Mouse (Mus musculus) kidney, adult 2 months (tissue): Measurements from ENCODE around the gene Mecom. TPM values are rescaled to one million over a fixed set of nuclear protein-coding genes. Genes with fewer than 3 reads are reported as not detected.

Experiments used
- DNase-seq: peaks from one replicate; pipeline ENCODE4 v3.0.0; 2021
- H3K27ac ChIP-seq: fragments of 200-500 bp; 2 replicates; pipeline ENCODE4 v1.5.1; 2012; ENCODE audit warnings: low read depth, low read length, control low read depth, inconsistent platforms; ENCODE audit not compliant: insufficient read depth
- H3K27me3 ChIP-seq: fragments of 200-500 bp; replicated peaks from 2 replicates; pipeline ENCODE4 v1.6.1; 2012; ENCODE audit warnings: mild to moderate bottlenecking, moderate library complexity, low read length, inconsistent platforms; ENCODE audit not compliant: control insufficient read depth, insufficient read depth
- H3K36me3 ChIP-seq: fragments of 200-500 bp; 2 replicates; pipeline ENCODE4 v1.6.1; 2012; ENCODE audit warnings: mild to moderate bottlenecking, moderate library complexity, low read length, inconsistent platforms; ENCODE audit not compliant: control insufficient read depth, insufficient read depth
- H3K4me1 ChIP-seq: fragments of 200-500 bp; 2 replicates; pipeline ENCODE4 v1.6.1; 2011; ENCODE audit warnings: low read length; ENCODE audit not compliant: control insufficient read depth, insufficient read depth
- H3K4me3 ChIP-seq: fragments of 200-500 bp; 2 replicates; pipeline ENCODE4 v1.5.1; 2011; ENCODE audit warnings: mild to moderate bottlenecking, low read depth, low read length, control low read depth; ENCODE audit not compliant: insufficient read depth
- CTCF ChIP-seq: fragments of 200-500 bp; conservative IDR thresholded peaks from 2 replicates; pipeline ENCODE4 v1.5.1; 2011; ENCODE audit warnings: low read depth, mild to moderate bottlenecking, control low read depth, low read length, moderate library complexity, mixed read lengths; ENCODE audit not compliant: insufficient read depth, insufficient read length
- POLR2A ChIP-seq: fragments of 200-500 bp; IDR thresholded peaks from one replicate; pipeline ENCODE4 v1.6.1; 2011; ENCODE audit warnings: low read depth, low read length, control low read depth
- WGBS: fragments of 180-500 bp; shearing (Covaris S2); methylation state at CpG from one replicate; pipeline ENCODE4 v1.1.7; 2018; 5-methylcytosine and 5-hydroxymethylcytosine counted together
- polyA plus RNA-seq: library from polyadenylated mRNA; depleted of rRNA; stranded (reverse); fragments of >200 nt; gene quantifications from 2 replicates; pipeline ENCODE4 v1.2.3, GENCODE M21; 2012

The Mecom gene
- polyA plus RNA-seq, 1 experiment, result 12.9 TPM

DNA sequence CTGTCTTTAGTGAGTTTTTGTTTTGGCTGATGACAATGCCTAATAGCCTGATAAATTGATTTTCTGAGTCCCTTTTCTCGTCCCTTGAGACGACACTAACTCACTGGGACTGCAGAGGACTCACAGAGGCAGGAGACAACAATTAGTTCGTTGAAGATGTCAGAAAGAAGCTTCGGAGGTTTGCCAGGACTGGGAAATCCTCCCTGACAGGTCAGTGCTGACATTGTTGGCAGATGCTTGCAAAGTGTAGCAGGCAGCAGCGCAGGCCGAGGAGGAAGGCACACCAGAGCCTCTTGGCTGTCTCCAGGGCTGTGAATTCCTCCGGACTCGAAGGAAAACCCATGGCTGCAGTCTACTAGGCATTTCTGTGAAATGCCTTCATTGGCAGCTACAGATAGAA lies 339.9 kb downstream of the Mecom start:
- no peak overlapping the region for H3K27ac ChIP-seq
- no peak for DNase-seq
- no peak overlapping the region for H3K4me3 ChIP-seq
- H3K36me3 ChIP-seq, result no peaks in the 10 kb centered on the region
- no peaks in the 10 kb centered on the region; the same call in 1 of the 2 replicates for H3K4me1 ChIP-seq
- no peaks in the 10 kb centered on the region for H3K27me3 ChIP-seq
- no peak for TF ChIP-seq CTCF
- no peak for TF ChIP-seq POLR2A
- 76% methylated on average over 8 of the region's 8 CpGs for WGBS

DNA sequence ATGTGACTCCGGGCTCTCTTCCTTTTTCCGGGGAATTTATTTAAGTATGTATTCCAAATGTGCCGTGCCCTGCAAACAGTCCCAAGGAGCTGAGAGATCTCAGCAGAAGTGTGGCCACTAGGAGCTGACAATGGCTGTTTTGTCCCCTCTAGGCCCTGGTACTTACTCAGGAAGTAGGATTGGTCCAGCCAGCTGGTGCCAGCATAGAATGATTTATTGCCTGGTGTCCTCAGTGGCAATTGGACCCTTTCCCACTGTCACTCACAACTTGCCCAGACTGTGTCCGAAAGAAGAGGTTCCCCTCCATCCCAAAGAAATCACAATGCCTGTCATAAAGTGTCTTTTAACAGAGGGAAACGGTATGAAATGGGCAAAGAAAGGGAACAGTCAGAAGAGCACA lies 340.4 kb downstream of the Mecom start:
- Histone ChIP-seq H3K36me3 (no peaks in the 10 kb centered on the region), H3K27me3 (no peaks in the 10 kb centered on the region), H3K4me1 (no peaks in the 10 kb centered on the region; the same call in 1 of the 2 replicates), H3K4me3 (no peak overlapping the region), H3K27ac (no peak overlapping the region)
- WGBS, result 46% methylated on average over 5 of the region's 5 CpGs
- no peak for DNase-seq
- TF ChIP-seq POLR2A (no peak), CTCF (no peak)

DNA sequence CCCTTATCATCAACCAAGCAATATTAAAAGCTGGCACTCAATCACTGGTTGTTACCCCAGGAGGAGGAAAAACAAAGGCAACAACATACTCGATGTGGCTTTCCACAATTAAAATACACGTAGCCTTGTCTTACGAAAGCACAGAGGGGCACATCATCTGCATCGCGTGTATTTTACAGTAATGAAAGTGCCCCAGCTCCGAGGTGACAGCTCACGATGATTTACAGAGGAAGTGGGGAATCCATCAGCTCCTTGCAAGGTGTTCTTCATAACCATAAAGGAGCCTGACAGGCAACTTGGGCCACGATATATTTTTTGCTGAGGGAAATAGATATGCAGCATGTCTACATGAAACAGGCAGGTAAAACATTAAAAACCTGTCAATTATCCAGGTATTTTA lies 341.7 kb downstream of the Mecom start:
- Histone ChIP-seq H3K36me3 (no peaks in the 10 kb centered on the region), H3K27ac (no peak overlapping the region), H3K4me3 (no peak overlapping the region), H3K4me1 (no peaks in the 10 kb centered on the region; the same call in 1 of the 2 replicates), H3K27me3 (no peaks in the 10 kb centered on the region)
- TF ChIP-seq CTCF (no peak), POLR2A (no peak)
- no peak for DNase-seq
- 66% methylated on average over 8 of the region's 8 CpGs for WGBS

DNA sequence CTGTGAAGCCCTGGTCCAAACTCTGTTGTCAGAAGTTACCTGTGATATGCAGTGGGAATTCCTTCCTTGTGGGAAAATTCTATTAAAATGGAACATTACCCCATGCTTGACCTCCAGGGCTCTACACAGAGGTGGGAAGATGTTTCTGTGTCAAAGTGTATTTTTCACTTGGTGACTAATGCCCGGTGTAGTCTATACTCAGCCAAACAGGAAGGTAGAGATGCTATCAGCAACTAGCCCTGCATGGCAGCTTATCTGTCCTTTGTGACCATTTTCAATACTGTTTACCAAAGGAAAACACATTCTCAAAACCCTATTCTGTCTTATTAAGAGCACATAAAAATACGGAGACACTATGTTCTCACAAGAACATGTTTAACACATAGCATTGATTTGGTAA lies 344.0 kb downstream of the Mecom start:
- H3K4me1 ChIP-seq, result no peaks in the 10 kb centered on the region; the same call in 1 of the 2 replicates
- TF ChIP-seq POLR2A (no peak), CTCF (no peak)
- H3K36me3 ChIP-seq, result no peaks in the 10 kb centered on the region
- 57% methylated on average over 2 of the region's 2 CpGs for WGBS
- no peak overlapping the region for H3K4me3 ChIP-seq
- no peaks in the 10 kb centered on the region for H3K27me3 ChIP-seq
- DNase-seq, result no peak
- no peak overlapping the region for H3K27ac ChIP-seq

DNA sequence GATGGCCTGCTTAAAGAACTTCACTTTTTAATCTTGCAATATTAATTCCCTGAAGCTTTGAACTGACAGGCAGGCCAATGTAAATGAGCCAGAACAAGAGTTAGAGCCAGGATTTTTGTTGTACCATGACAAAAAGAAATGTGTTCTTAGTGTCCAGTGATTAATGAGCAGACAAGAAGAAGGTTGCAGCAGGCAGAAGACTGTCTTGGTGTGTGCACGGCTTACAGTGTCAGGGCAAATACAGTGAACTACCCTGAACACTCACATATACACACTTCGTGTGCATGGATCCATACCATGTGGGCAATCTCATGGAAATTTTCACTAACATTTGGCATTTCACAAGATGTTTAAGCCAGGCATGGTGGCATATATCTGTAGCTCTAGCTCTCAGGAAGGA lies 349.0 kb downstream of the Mecom start:
- Histone ChIP-seq H3K4me1 (no peaks in the 10 kb centered on the region; the same call in 1 of the 2 replicates), H3K4me3 (no peak overlapping the region), H3K27ac (no peak overlapping the region), H3K36me3 (no peaks in the 10 kb centered on the region), H3K27me3 (no peaks in the 10 kb centered on the region)
- no peak for TF ChIP-seq CTCF
- TF ChIP-seq POLR2A, result no peak
- no peak for DNase-seq
- WGBS, result 80% methylated on average over 2 of the region's 2 CpGs

DNA sequence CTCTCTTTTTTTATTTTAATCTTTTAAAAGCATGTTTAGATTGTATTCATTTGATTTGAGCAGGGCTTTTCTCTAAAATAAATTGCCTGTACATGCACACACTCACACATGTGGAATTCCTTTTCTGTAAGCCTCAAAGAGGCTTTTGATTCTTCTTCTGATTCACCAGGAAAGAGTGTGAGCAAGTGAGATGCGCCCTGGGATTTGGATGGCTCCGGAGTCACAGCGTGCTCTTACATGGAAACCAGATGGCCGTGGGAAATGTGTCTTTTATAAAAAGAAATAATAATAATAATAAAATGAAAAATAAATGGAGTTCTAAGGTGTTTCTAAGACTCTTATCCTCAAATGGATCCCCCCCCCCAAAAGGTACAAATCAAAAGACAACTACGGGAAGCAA lies 349.6 kb downstream of the Mecom start:
- TF ChIP-seq POLR2A (no peak), CTCF (no peak)
- 96% methylated on average over 5 of the region's 5 CpGs for WGBS
- DNase-seq, result no peak
- H3K27me3 ChIP-seq, result no peaks in the 10 kb centered on the region
- H3K27ac ChIP-seq, result no peak overlapping the region
- no peak overlapping the region for H3K4me3 ChIP-seq
- no peaks in the 10 kb centered on the region for H3K36me3 ChIP-seq
- H3K4me1 ChIP-seq, result no peaks in the 10 kb centered on the region

DNA sequence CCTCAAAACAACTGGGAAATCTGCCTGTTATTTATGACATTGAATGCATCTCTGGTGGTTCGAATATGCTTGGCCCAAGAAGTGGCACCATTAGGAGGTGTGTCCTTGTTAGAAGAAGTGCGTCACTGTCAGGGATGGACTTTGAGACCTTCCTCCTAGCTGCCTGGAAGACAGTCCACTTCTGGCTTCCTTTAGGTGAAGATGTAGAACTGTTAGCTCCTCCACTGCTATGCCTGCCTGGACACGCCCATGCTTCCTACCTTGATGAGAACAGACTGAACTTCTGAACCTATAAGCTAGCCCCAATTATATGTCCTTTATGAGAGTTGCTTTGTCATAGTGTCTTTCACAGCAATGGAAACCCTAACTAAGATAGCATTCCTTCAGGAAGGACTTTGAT lies 352.6 kb downstream of the Mecom start:
- H3K4me1 ChIP-seq, result no peaks in the 10 kb centered on the region
- no peak overlapping the region for H3K27ac ChIP-seq
- no peaks in the 10 kb centered on the region for H3K36me3 ChIP-seq
- no peak for DNase-seq
- no peak overlapping the region for H3K4me3 ChIP-seq
- WGBS, result 84% methylated on average over 3 of the region's 3 CpGs
- no peaks in the 10 kb centered on the region for H3K27me3 ChIP-seq
- TF ChIP-seq CTCF, result no peak
- TF ChIP-seq POLR2A, result no peak

DNA sequence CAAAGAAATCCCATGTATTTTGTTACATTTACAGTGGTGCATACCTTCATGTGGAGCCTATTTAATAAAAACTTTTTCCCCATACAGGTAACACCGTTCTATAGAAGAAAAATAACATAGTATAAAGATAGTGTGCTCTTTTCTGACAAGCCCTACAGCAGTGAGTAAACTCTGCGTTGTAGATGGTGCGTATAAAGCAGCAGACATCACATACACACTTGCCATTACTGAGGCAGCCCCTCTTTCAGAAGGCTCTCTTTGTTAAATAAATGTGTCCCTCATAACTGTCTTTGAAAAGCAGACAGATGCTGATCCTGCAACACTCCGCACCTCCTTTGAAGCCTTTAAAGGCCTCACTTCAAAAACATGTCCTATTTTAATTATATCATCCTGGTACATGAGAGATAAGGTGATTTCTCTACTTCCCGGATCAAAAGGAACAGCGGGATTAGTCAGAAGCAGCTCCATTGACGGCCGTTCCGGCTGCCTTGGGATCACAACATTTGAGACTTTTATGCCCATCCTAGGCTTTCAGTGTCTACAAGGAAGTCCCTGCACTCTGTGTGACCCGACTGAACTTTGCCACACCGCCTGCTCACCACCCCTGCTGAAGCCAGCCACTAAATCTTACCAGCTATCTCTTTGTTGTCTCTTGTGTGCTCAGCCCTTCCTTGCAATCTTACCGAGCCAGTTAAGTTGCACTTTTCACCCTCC lies 355.4 kb downstream of the Mecom start:
- H3K4me1 ChIP-seq, result no peaks in the 10 kb centered on the region
- no peaks in the 10 kb centered on the region for H3K27me3 ChIP-seq
- no peak overlapping the region for H3K27ac ChIP-seq
- no peak for DNase-seq
- no peak overlapping the region for H3K4me3 ChIP-seq
- 57% methylated on average over 12 of the region's 12 CpGs for WGBS
- TF ChIP-seq POLR2A, result no peak
- TF ChIP-seq CTCF, result no peak
- no peaks in the 10 kb centered on the region for H3K36me3 ChIP-seq
